Mouse (Mus musculus): ENCODE results near the gene Lrch1. TPM values are rescaled to one million over a fixed set of nuclear protein-coding genes. Genes with fewer than 3 reads are reported as not detected.

Lrch1 gene
- total RNA-seq, 2 experiments from 2014 or later: 8.9 to 11.2 TPM

DNA sequence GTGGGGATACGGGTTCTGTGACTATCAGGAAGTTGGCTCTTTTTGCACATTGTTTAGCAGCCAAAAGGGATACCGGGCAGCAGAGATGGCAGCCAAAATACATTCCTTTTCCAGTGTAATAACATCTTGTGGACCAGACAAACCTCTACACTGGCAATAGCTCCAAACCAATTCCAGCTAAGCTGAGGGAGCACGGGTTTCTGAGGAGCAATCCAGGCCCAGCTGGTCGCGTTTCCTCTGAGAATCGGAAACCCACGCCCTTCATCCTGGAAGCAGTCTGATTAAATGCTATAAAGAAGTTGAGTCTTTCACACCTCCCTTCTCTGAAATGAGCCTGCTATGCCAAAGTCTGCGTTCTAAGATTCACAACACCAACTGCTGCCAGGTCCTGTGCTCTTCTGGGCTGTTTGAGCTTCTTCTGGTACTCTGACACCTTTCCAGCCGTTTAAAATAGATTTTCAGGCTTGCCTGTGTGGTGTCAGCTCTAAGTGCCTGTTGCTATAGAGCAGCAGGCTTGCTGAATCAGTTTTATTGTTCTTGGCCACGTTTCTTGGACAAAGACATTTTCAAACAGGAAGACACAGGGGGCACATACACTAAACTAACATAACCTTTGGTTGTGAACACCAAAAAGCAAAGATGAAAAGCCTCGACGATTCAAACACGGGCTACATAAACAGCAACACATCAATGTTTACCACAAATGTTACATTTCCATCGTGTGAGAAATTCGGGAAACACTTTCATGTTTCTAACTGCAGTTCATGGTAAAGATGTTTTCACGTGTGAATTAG lies 94.5 kb downstream of the Lrch1 start:
- DNase-seq: no peak

DNA sequence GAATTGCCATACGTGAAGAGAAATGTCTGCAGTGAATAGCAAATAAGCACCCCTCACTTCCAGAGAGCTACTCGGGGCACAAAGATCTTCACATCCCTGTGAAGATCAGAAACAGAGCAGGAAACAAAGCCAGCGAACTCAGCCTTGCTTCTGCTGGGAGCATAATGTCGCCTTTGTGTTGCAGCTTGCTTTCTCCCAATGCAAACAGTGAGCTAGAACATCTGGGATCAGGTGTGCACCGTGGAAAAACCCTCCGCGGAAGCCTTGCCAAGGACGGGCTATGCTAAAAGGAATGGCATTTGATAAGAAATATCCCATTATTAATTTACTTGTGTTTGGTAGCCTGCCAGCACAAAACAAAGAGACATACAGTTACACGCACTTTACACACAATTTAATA lies 95.8 kb downstream of the Lrch1 start:
- DNase-seq: no peak

DNA sequence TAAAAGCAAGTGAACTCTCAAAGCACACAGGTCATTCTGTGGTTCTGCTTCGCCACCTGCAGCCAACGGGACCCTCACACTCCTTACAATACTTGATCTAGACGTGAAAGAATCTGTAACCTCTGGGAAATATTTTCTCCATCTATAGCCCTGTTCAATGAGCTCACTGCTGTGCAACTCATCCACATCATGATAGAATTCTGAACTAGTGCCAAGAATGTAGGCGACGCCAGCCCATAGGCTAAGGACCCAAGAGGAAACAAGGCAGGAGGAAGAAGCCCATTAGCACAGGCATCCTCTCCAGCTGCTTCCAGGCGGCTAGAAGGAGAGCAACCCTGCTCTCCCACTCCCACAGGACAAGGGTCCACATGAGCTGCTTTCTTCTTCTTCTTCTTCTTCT lies 98.7 kb downstream of the Lrch1 start:
- no peak for DNase-seq

DNA sequence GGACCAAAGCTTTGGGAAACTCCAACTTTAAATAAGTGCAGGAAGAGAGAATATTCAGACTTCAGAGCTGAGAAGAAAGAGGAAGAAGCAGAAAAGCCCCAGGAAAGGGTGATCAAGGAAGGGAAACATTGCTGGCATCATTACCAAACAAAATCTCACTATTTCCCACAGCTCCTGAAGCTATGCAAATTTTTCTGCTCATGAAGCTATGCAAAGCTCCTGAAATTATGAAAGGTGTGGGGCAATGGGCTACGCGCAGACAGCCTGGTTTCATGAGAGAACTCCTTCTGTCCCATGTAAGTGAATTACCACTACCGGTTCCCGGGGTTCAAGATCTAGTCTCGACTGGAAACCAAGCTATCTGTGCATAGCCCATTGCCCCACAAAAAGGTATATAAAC lies 99.5 kb downstream of the Lrch1 start:
- DNase-seq: no peak

DNA sequence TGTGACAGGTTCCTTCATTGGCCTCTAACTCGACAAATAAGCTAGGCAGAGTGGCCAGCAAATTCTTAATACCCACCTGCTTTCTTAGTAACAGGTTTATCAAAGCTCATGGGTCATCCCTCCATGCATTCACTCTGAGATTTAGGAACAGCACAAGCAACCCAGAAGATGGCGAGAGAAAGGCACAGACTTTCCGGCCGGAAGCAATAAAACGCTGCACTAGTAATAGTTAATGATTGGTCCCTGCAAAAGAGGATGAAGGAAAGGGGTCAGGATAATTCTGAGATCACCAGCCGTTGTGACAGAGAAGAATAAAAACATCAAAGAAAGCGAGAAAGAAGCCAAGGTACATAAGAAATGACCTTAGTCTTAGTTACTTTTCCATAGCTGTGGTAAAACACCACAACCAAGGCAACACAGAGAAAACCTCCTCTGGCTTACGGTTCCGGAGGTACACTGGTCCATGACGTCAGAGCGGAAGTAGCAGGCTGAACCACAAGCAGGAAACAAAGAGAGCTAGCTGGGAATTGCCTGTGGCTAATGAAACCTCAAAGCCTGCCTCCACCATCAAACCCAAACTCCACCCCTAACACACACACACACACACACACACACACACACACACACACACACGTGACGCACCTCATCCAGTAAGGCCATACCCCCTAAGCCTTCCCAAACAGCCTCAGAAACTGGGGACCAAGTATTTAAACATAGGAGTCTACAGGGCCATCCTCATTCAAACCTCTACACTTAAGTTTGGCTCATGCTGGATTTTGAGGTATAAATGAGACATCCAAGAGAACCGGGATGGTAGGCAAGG lies 100.2 kb downstream of the Lrch1 start:
- DNase-seq: no peak

DNA sequence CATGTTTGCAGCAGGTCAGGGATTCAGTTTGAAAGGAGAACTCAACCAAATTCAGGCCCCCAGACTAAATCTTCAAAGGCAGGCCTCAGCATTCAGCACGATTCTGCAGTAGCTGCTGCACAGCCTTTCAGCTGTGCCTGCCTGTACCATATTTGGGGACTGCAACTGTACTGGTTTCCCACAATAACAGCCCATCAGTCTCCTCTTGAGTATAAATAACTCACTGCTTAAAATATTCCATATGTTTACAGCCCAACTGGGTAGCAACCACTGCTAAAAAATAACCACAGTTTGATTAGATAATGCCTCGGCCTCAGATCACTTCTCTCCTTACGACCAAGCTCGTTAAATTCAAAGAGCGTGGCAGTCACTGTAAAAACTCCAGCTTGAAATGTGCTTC lies 101.0 kb downstream of the Lrch1 start:
- DNase-seq: no peak

DNA sequence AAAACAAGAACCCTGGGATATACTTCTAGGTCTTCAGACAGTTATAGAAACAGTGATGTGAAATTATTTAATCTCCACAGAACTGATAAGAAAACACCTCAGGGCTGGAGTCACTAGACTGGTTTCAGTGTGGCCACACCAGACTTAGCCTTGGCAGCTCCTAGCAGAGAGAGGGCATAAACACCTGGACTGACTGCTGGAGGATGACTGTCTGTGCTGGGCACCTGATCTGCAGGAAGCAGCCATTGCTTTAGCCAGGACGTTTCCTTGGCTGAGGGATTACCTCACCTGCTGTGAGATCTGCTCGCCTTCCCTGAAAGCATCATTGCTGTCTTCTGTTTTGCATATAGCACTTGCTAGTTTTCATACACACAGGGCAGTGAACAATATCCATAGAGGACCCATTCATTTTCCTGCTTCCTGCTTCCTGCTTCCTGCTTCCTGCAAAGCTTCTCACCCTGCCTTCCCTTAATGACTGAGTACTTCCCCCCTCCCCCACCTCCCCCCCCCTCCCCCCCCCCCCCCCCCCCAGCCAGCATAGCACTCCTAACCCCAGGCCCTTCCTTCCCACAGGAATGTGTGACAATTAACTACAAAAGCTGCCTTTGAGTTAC lies 101.9 kb downstream of the Lrch1 start:
- no peak for DNase-seq

DNA sequence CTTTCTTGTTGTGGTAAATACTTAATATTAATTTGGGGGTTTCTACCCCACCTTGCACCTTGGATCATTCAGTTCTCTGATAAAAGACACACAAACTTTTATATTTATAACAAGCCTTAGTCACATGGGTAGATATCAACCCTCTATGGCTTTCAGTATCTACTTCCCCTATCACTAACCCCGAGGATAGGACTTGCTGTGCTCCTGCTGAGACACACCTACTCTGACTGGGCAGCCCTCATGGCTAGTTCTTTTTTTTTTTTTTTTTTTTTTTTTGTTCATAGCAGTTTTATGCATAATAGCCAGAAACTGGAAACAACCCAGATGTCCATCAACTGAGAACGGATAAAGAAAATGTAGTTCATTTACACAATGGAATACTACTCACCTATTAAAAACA lies 106.0 kb downstream of the Lrch1 start:
- no peak for DNase-seq

DNA sequence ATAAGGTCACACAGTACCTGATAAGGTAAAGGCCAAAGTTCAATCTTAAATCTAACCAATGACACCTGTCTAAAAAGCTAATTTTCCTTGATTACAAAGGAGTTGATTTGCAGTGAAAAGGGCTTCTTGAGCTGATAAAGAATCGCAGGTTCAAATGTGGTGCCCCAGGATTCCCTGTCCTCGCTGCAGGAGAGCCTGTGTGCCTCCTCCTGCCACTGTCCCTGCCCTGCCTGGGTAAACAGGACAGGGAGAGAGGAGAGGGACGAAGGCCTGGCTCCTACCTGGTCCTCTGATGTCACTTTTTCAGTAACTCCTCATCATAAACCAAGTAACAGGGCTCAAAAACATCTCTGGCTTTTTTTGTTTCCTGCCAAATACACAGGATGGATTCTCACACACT lies 106.4 kb downstream of the Lrch1 start:
- DNase-seq: no peak

DNA sequence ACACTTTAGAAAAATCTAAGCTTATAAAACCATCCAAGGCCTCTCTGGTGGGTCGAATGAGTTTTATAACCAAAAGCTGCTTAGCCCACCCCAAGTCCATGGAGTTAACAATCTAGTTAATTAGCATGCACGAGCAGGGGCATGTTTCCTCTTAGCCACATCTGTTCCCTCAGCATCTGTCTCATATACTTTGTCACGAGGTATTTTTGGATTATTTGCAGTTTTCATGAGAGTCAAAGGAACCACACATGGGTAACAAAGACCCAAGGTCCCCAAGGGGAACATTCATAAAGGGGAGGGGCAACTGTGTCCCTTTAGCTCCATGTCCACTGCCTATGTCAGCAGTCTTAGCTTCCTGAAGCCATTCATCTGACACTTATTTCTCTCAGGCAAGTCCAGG lies 106.9 kb downstream of the Lrch1 start:
- DNase-seq: no peak

DNA sequence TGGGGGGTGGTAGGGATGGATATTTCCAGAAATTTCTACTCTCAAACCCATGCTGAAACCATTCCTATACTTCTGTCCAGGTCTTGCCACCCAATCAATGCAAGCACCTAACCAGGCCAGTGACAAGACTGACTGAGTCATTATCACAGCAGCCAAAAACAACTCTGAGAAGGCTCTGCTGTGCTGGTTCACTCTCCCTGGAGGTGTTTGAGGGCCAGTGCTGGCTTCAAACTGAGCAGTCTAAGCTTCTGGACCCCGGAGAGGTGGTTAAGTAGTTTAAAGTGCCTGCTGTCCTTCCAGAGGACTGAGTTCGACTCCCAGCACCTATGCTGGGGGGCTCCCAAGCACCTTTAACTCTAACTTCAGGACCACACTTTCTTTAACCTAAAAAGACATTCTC lies 107.3 kb downstream of the Lrch1 start:
- DNase-seq: no peak

DNA sequence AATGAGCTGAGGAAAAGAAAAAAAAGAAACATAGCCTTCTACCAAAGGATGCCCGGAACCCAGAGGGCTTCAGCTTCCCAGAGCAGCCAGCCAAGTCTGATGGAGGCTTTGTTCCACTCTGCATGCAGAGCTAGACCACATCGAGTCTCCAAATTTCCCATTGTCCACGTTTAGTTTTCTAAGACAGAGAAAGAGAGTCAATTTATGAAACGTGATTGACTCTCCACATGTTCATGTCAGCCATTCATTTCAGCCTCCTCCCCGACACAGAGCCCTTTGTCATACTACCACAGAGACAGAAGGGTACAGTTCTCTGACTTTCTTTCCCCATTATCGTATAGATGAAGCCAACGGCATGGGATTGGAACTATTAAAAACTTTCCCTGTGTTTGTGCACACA lies 108.9 kb downstream of the Lrch1 start:
- DNase-seq: no peak

DNA sequence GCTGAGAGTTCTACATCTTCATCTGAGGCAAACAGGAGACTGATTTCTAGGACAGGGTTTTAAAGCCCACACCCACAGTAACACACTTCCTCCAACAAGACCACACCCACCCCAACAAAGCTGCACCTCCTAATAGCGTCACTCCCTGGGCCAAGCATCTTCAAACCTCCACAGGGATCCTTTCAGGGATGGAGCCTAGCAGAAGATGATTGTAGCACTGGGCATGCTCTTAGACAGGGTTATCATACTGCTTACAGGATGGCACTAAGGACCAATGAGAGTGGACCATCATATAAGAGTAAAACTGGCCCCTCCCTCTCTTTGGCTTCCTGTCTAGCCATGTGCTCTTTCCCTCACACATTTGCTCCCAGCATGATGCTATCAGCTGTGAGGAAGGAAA lies 112.7 kb downstream of the Lrch1 start:
- no peak for DNase-seq

DNA sequence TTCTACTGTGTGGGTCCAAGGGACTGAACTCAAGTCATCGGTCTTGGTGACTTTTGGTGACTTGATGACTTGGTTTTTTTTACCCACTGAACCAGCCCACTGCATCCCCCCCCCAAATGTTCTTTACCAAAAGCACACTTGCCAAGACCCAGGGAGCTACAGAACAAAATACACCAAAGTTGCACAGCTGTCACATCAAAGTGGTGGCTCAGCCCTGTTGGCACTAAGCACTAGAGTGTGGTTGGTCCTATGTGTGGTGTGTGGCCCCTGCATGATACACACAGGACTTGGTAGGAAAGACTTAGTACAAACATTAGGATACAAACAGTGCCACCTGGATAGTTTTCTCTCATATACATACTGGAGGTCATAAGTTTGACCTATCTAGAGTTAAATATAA lies 113.5 kb downstream of the Lrch1 start:
- no peak for DNase-seq

DNA sequence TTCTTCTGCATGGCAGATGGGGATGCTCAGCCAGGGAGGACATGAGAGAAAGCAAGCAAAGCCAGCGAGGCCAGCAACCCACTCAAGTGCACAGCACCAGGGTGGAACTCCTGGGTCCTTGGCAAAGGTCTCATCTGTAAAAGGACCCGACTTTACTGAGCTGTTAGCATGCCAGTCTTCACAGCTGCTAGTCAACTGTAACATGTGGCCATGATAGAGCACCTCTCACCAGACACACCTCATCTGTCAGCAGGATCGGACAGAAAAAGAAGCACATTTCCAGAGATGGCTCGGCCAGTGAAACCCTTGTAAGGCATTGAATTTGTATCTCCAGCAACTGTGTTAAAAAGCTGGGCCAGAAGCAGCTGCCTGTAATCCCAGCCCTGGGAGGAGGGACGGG lies 116.0 kb downstream of the Lrch1 start:
- no peak for DNase-seq

DNA sequence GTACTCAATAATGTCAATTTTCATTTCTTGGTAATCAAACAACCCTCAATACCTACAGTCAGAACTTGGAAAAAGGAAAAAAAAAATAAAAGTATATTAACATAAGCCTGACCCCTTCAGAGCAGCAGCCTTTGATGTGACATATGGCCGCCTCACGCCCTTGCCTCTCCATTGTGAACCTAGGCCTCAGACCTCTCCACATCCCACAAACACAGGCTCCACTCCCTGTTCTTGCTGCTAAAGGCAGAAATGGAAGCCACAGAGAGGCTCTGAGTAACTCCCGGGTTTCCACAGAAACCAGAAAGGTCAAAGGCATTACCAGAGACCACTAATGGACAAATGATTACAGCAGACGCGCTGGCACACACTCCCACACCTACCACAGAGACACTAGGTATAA lies 116.6 kb downstream of the Lrch1 start:
- DNase-seq: no peak

DNA sequence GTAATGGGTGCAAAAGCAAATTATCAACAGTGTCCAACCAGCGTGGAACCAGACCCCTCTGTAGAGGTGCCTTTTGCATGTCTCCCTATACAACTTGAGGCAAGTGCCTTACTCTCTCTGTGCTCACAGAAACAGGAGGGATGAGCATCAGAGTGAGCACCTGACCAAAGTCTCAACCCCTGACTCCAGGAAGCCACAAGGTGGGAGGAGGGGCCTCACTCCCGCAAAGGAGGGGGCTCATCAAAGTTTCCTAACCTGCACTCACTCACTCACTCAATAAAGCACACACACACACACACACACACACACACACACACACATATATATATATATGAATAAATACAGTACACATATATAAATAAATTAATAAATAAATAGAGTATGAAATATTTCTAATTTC lies 117.1 kb downstream of the Lrch1 start:
- DNase-seq: no peak

DNA sequence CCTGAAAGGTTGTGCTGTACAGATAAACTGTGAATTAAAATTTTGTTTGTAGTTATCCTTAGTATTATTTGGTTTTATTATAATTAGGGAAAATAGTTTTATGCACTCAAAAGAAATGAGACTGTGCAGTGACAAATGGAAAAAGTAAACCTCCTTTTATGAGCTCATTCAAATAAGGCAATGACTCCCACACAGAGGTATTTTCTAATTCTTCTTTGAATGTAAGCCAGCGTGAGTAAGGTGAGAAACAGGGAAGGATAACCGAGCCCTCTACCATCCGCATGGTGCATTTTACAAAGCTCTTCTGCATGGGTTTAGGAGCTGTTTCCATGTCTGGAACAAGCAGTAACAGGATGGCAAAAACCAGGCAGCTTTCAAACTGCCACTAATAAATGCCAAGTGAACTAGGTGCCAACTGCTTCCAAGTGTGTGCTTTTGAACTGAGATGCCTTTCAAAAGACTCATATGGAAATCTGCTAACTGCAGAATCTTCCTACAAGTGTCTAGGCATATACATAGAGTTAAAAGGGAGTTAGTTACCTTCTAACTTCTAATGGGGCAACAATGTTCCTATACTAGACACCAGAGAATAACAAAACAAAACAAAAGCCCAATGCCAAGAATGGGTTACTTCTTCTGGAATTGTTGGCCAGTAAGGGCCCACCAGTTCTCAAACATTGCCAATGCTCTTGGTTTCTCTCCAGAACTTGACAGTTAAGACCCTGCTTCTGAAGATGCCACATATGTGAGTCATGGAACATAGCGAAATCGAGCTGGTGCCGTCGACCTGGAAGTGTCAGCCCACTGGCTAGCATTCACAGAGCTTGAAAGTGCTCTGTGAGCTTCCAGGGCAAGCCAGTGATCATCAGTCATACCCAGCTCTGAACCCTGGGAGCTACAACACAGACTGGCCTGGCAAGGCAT lies 124.7 kb downstream of the Lrch1 start:
- no peak for DNase-seq

DNA sequence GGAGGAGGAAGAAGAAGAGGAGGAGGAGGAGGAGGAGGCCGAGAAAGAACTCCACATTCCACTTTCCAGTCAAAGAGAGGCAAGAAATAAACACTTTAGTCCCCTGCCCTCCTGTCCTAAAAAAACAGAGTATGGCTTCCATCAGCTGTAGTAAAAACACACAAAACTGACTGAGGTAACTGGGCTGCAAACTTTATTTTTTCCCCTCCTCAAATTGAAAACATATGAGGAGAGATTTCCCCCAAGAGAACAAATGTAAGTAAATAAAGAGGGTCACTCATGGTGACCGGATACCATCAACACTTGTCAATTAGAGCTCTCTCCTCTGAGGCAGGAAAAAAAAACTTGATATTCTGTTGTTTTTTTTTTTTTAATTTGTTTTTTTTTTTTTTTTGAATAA lies 125.6 kb downstream of the Lrch1 start:
- no peak for DNase-seq

DNA sequence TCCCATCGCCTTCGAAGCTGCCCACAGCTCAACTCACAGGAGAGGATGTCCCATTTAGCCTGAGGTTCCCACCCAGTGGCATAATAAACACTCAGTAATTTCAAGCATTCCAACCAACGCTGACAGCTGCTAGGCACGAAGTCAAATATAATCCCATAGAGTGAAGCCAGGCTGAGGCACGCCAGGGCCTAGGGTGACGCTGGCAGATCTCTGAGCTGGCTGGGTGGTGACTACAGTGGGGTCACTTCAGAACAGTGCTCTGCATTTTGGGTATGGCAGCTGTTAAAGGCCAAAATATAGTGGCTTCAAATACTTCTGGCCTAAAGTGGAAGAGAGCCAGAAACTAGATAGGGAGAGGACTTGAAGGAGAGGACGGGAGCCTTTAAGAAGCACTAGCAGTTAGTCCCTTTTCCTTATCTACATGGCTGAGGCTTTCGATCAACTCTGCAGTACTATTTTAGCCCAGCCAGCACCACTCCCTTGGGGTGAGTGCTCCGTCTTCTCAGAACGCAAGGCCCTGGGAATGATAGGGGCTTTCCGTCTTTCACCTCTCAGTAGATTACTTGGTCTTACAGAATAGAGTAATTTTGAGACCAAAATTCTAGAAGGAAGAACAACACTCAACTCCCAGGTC lies 127.4 kb downstream of the Lrch1 start:
- peak; percentile 27 for DNase-seq

DNA sequence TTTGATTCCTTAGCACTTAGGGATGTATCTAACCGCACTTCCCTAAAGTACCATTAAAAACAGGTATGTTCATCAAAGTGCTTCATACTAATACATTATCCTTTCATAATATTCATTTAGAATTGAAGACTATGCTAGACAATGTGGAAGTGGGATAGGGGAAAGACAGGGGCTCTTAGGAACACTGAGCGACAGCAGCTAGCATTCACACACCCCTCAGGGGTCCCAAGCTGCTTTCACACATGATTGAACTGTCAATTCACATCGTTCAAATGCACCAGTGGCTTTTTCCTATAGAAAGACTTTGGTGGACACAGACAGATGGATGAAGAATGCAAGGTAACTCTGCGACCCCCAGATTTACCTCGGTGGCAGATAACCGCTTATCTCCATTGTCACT lies 131.0 kb downstream of the Lrch1 start:
- no peak for DNase-seq
